Mouse (Mus musculus) fat pad, adult 2 months (tissue): Measurements from ENCODE around the gene Phldb3.
"Not testable (repeated sequence)": the region's sequence is repeated elsewhere in the genome, so short reads cannot be mapped to it uniquely, and the experiment has no call there.

Source experiments
- DNase-seq: peaks from one replicate; pipeline ENCODE4 v3.0.0-alpha.2; 2011; ENCODE audit warnings: low read depth, low spot score; ENCODE audit errors: extremely low read depth

Gene Phldb3

DNA sequence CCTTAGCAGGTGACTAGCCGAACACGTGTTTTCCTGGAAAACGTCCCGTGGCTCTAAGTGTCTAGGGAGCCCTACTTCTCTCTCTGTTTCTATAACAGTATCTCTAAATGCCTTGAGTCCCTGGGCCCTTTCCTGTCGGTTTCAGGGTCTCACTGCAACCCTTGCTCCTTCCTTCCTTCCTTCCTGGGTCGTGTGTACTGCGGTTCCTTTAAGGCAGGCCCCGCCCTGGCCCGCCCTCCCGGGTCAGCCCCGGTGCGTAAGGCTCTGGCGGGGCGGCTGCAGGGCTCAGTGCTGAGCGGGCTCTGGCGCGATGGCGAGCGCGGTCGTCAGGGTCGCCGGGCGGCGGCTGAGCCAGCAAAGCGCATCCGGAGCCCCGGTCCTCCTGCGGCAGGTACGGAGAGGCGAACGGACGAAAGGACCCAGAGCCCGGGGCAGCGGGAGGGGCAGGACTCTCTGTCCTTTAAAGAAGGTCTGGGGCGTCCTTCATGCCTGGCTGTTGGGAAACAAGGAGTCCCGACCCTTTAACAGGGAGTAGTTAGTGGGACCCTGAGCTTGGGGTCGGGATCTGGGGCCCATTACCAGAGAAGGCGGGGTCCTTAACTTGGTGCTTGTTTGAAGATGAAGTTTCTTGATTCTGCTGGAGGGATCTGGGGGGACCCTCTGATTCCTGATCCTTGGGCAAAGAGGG is 16.8 kb upstream of the Phldb3 start:
- no peak for DNase-seq

DNA sequence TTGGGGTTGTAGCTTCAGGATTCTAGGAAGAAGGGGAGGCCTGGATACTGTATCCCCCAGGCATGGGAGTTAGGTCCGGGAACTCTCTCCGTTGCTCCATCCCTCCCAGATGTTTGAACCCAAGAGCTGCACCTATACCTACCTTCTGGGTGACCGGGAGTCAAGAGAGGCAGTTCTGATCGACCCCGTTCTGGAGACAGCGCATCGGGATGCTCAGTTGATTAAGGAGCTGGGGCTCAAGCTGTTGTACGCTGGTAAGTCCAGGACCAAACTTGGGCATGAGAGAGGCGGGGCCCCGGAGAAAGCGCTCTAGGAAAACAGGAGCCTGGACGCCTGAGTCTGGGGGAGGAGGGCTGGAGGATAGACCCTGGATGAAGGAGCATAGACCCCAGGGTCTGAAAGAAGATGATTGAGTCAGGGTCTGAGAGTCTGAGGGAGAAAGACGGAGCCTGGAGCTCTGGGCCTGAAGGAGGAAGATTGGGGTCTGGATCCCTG is 16.2 kb upstream of the Phldb3 start:
- no peak for DNase-seq

DNA sequence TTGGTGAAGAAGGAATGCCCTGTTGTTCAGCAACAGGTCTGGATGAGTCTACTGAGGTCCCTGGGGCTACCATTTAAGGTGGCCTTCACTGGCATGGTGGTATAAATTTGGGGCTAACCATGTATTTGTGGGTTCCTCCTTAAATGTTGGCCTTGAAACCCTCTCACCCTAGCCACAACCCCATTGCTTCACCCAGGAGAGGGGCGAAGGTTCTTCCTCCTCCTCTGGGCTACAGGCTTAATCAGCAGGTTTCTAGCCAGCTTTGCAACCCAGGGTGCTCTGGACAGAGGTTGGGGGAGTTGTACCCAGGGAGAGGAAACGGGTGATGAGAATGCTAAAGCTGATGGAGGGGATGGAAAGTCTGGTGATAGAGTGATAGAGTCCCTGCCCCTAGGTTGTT is 15.1 kb upstream of the Phldb3 start:
- DNase-seq: no peak

DNA sequence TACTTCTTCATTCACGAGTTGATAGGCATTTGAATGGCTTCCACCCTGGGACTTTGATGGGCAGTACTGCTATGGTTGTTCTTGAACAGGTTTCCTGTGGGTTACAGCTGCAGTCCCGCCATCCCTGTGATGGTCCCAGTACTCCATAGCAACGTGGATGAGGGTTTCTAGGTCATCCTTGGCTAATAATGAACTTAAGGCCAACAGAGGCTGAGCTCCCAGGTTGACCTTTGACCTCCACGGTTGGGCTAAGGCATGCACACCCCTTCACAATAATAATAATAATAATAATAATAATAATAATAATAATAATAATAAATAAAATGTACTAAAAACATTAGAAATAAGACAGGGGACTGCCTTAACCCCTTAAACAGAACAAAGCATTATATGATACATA is 12.4 kb upstream of the Phldb3 start:
- no peak for DNase-seq

DNA sequence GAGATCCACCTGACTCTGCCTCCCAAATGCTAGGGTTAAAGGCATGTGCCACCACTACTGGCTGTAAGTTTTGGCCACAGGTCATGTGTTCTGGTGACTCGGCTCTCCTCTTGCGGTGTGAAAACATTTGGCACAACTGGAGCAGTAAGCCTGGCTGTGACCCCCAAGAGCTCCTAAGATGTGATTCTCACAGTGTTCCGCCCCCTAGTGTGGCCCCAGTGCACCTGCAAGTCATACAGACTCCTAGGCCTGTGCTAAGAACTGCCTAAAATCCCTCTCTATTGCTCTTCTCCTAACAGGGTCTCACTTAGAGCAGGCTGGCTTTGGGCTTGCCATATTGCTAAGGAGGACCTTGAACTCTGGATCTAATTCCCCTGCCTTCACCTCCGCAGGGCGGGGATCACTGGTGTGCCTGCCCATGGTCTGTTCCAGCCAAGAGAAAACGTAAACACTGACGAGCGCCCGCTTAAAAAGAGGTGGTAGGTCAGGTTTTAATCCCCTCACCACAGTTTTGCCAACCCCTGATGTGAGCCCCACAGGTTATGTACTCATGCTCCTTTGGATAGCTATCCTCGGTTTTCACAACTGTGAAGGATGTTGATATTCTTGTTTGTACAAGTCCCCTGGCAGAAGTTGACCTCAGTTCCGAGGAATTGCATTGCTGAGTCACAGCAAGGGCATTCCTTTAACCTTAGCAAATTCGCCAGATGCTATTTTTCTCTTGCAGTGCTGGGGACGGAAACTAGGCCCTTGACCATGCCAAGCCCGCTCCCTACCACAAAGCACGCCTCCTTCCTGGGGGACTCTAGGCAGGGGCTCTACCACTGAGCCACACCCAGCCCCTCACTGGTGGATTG is 11.1 kb upstream of the Phldb3 start:
- DNase-seq: peak; percentile 93

DNA sequence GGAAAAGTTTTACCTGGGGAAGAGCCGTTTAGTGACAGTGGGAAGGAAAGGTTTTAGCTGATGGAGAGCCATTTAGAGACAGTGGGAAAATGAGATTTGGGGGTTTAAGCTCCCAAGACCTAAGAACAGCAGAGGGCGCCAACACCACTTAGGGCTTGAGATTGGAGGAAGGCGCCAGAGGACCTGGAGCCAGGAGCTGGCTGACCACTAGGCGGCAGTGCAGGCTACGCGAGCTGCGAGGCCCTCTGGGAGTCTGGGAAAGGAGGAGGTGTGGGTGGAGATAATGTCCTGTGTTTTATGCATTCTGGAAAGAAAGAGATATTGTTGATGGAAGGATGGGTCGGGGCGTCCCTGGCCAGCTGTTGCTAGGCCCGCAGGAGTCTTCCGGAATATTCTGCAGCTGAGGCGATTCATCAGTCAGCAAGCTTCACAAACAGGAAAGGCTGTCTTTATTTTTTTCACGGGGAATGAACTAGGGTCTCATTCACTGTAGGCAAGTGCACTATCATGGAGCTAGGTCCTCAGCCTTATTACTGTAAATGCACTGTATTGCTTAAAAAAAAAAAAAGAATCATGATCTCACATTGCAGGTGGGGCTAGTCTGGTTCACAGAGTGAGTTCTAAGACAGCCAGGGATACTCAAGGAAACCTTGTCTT is 9.5 kb upstream of the Phldb3 start:
- DNase-seq: no peak

DNA sequence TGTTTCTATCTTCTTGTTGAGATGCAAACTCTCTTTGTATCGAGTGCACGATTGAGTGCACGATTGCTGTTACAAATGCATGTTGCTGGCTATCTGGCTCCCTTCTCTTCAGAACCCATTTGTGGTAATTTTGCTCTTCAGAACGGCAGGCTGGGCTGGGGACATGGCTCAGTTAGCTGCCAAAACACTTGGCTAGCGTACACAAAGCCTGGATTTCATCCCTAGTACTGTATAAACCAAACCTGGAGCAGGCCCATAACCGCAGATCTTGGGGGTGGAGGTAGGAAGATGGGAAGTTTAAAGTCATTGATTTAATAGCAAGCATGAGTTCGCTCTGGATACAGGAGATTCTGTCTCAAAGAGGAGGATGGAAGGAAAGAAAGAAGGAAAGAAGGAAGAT is 5.0 kb upstream of the Phldb3 start:
- DNase-seq: no peak

DNA sequence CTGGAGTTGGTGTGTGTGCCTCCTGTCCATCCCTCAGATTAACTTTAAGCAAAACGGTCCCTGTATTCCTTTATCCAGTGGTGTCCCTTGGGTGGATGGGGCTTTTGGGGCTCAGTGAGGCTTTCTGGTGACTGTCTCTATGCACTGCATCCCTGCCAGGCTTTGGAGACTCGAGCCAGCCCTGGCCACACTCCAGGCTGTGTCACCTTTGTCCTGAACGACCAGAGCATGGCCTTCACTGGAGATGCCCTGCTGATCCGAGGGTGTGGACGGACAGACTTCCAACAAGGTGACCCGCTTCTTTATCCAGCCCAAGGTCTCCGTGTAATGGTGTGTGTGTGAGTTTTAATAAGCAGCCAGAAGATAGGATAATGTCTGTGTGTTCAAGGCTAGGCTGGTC is 4.5 kb upstream of the Phldb3 start:
- DNase-seq: no peak

DNA sequence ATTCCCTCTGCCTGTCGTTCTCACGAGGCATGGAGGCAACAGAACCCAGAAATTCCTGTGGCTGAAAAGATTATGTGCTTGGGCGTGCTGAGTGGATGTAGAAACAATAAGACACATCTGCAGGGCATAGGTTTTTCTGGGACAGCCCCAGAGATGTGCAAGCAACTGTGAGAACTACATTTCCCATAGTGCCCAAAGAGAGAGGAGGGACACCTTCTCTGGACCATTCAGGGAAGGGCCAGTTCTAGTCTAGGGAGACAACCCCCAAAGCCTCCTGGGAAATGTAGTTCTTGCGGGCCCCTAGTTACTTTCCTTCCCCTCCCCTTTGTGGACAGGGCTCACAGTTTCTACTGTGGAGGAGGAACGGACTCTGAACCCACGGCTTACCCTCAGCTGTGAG is 2.5 kb upstream of the Phldb3 start:
- DNase-seq: peak; percentile 68

DNA sequence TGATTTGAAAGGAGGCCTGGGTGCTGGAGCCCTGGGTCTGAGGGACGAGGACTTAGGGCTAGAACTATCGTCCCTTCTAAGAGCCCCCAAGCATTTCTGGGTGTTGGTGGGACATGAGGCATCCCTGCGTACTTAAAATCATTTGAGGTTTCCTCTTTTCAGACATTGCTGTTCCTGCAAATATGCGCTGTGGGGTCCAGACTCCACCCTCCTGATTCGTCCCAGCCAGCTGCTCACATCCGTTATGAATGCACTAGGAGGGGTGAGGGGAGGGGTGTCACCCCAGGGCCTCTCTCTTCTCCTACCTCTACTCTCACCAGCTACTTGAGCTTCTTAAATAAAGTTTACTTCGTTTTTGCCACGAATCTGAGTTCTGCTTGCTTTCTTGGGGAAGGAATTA is 2.0 kb upstream of the Phldb3 start:
- no peak for DNase-seq

DNA sequence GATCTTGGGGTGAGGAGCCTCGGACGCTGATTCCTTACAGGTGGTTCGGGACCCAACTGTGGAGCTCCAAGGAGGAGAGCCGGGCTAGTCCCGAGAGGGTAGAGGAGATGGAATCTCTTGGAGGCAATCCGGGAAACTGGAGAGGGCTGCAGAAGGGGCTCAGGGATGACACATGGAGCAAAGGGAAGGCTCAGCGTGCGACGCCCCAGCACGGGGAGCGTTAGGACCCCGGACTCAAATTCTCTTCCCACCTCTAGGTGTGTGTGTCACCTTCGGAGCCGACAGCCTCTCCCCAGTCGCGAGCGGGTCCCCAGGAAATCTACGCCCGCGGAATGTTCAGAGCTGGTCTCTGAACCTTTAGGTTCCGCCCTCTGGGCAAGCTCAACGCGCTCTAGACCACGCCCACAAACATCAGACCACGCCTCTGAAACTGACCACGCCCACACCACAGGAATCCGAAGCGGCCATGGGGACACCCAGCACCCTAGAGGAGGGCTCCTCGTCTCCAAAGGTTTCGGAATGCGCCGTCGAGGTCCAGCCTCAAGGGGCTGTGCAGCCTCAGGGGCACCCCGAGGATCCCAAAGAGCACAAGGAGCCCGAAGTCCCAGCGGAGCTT is 424 bp downstream of the Phldb3 start:
- DNase-seq: no peak

DNA sequence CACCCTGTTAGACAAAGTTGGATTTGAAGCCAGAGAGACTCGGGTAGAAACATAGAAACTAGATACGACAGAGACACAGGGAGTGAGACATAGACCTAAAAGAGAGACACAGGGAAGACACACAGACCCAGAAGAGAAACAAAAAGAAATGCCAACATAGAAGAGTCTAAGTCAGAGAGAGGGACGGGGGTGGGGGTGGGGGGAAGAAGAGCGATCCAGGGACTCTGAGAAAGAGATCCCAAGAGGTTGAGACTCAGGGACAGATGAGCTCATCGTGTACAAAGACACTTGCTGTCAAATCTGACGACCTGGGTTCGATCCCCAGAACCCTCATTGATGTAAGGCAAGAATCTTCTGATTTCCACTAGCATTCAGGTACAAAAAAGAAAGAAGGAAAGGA is 1.1 kb downstream of the Phldb3 start:
- no peak for DNase-seq

DNA sequence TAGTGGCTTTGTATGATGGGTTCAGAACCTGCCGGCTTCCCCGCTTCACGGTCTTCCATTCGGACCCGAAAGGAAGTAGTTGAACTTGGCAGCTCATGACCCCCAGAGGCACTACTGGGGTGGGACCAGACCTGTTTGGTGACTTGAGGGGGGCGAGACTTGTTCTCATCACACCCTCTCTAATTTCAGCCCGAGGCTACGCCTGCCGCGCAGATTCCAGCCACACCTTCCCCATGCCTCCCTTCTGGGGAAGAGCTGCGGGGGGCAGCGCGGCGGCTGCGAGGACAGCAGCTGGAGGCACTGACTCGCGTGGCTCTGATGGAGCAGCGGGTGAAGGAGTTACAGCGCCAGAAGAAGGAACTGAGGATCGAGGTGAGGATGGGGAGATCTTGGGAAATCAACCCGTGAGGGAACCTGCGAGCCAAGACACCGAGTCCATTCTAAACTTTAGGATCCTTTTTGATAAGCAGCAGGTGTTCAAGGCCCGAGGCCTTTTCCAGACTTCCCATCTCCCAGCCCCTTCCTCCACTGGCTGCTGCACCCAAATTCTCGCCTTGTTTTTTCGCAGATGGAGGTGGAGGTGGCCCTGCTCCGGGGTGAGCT is 1.8 kb downstream of the Phldb3 start:
- no peak for DNase-seq

DNA sequence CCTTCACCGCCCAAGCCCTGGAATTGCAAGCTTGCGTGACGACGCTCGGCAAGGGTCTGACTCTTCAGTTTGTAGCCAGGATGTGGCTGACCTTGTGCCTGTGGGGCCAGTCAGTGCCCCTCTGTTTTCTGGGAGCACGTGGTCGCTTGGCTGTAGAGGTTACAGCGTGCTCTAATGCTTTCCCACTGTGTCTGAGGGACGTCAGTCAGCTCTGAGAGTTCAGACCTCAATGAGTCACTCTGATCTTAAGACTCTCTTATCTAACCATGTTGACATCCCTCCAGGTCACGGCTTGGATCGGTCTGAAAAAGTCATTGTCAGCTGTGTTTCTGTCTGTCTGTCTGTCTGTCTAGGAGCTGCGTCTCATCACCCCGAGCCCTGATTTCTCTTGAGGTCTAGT is 4.3 kb downstream of the Phldb3 start:
- DNase-seq: no peak

DNA sequence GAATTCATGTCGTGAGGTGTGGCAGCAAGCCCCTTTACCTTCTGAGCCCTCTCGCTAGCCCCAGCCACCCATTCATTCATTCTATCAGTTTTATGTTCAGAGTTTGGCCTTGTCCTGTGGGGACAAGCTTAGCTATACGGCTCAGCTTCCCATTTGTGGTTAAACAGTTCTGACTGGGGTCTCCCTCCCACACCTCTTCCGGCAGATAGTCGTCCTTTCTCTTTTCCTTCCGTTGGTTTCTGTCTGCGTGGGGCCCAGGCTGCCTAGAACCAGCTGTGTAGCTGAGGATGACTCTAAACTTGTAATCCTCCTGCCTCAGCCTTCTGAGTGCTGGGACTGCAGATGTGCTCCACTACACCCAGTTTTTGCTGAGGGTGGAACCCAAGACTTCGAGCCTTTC is 7.2 kb downstream of the Phldb3 start:
- DNase-seq: no peak

DNA sequence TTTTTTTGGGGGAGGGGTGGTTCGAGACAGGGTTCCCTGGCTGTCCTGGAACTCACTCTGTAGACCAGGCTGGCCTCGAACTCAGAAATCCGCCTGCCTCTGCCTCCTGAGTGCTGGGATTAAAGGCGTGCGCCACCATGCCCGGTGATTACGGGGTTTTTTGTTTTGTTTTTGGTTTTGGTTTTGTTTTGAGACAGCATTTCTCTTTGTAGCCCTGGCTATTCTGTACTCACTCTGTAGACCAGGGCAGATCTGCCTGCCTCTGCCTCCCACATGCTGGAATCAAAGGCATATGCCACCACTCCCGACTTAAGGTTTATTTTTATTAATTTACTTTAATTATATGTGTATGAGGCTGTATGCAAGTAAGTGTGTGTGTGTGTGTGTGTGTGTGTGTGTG is 7.8 kb downstream of the Phldb3 start:
- DNase-seq: not testable (repeated sequence)

DNA sequence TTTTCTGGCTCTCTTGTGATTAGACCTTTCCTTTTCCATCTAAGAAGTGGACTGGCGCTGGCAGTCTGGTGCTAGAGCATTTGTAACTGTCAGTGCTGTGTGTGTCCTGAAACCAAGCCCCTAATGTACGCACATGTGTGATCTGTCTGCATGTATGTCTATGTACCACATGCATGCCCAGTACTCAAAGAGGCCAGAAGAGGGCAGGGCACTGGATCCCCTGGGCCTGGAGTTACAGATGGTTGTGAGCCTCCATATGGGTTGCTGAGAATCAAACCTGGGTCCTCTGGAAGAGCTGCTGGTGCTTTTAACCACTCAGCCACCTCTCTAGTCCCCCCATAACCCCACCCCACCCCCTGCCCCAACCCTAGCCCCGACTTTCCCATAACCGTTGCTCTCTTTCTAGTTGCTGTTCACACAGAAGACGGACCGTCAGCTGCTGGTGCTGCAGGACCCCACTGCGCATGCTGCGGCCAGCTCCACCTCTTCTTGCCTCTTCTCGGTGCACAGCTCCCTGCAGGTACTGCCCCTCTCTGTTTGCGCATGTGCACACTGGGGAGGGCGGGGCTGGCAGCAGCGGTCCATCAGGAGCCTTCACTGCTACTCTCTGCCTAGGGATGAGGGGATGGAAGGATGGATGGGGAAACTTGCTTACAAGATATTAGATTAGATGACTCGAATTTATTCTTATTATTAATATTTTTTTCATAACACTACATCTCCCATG is 9.3 kb downstream of the Phldb3 start:
- DNase-seq: no peak

DNA sequence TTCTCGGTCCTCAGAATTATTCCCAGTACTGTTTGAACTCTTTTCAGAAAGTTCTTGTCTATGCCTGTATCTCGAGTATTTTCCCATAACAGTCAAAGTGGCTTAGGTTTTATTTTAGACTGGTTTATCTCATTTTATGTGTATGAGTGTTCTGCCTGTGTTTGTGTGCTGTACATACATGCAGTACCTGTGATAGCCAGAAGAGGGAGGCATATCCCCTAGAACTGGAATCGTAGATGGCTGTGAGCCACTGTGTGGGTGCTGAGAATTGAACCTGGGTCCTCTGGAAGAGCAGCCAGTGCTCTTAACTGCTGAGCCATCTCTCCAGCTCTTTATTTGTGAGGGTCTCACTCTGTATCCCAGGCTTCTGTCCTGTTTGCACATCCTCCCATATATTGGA is 10.6 kb downstream of the Phldb3 start:
- DNase-seq: no peak

DNA sequence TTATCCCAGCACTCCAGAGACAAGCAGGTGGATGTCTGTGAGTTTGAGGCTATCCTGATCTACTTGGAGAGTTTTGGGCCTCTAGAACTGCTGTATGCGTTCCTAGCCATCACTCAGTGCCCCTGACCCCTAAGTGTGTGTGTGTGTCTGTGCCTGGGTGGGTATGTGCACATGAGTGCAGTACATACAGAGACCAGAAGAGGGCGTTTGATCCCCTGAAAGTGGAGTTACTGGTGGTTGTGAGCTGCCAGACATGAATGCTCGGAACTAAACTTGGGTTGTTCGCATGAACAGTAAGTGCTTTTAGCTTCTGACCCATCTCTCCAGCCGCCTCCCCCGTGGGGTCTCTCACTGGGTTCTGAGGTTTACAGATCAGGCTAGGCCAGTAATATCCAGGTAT is 12.4 kb downstream of the Phldb3 start:
- no peak for DNase-seq
